Mouse (Mus musculus): ENCODE measurements around the gene Vmn1r112. TPM values are rescaled to one million over a fixed set of nuclear protein-coding genes. Genes with fewer than 3 reads are reported as not detected.
"Not testable (repeated sequence)": the region's sequence is repeated elsewhere in the genome, so short reads cannot be mapped to it uniquely, and the experiment has no call there.

Vmn1r112 gene
- not detected for total RNA-seq (2018; cell fraction: chromatin; rRNA removed)
- not detected for total RNA-seq (2018; cell fraction: cytosol; rRNA removed)
- total RNA-seq (2018; cell fraction: nucleus; rRNA removed): not detected
- polyA plus RNA-seq (2018): not detected in 3 replicates

GRCm38 (mm10) chr7:20770885-20771284 is at the start of gene Vmn1r112:
Gene Vmn1r112, plus strand, starts transcription at chr7:20771185.
- not testable (repeated sequence) for H3K79me2 ChIP-seq (ENCODE audit: inconsistent target); H3K36me3 ChIP-seq (ENCODE audit: inconsistent target); H3K4me3 ChIP-seq (ENCODE audit: inconsistent target); H3K27ac ChIP-seq
- no CpG with 5 or more reads among the region's 3 CpGs for WGBS (ENCODE audit: missing documents)

- H3K4me3 ChIP-seq (ENCODE audit: inconsistent target); H3K79me2 ChIP-seq (ENCODE audit: inconsistent target); H3K36me3 ChIP-seq (ENCODE audit: inconsistent target); H3K27ac ChIP-seq: not testable (repeated sequence)
- no CpG with 5 or more reads among the region's 1 CpGs for WGBS (ENCODE audit: missing documents)
Measured at GRCm38 (mm10) chr7:20730524-20730923, 40.5 kb upstream of the Vmn1r112 start, which contains the start of gene Gm10668. Gene Gm10668, minus strand, starts transcription at chr7:20730624.

- not testable (repeated sequence) for H3K79me2 ChIP-seq (ENCODE audit: inconsistent target)
- 70% methylated on average over 2 of the region's 2 CpGs for WGBS (ENCODE audit: missing documents)
Measured at GRCm38 (mm10) chr7:20786985-20787384, 16.0 kb downstream of the Vmn1r112 start, which contains the start of gene Vmn1r113. Gene Vmn1r113, plus strand, starts transcription at chr7:20787285.

GRCm38 (mm10) chr7:20812086-20812485 is 41.1 kb downstream of the Vmn1r112 start, which contains the start of gene Vmn1r114:
Gene Vmn1r114, minus strand, starts transcription at chr7:20812186.
- H3K79me2 ChIP-seq (ENCODE audit: inconsistent target); H3K4me3 ChIP-seq (ENCODE audit: inconsistent target); H3K36me3 ChIP-seq (ENCODE audit: inconsistent target); H3K27ac ChIP-seq: not testable (repeated sequence)
- WGBS (ENCODE audit: missing documents): no CpG with 5 or more reads among the region's 5 CpGs

More at GRCm38 (mm10) chr7:20786985-20787384, 16.0 kb downstream of the Vmn1r112 start, which contains the start of gene Vmn1r113:
- not testable (repeated sequence) for H3K4me3 ChIP-seq (ENCODE audit: inconsistent target); H3K36me3 ChIP-seq (ENCODE audit: inconsistent target); H3K27ac ChIP-seq

Other genes with a start within 250 kb of the Vmn1r112 start
- gene Vmn1r104, start 237.3 kb upstream of the Vmn1r112 start, polyA plus RNA-seq (2018): not detected in 3 replicates
- gene Gm5726, start 225.4 kb upstream of the Vmn1r112 start, polyA plus RNA-seq (2018): not detected in 3 replicates
- gene Gm4141, start 194.9 kb upstream of the Vmn1r112 start, polyA plus RNA-seq (2018): not detected in 3 replicates
- gene Gm4513, start 172.2 kb upstream of the Vmn1r112 start, polyA plus RNA-seq (2018): not detected in 3 replicates
- not detected in 3 replicates for gene Vmn1r107, start 102.3 kb upstream of the Vmn1r112 start, polyA plus RNA-seq (2018)
- gene Vmn1r111, start 68.0 kb upstream of the Vmn1r112 start, polyA plus RNA-seq (2018): not detected in 3 replicates
- gene Gm10668, start 40.6 kb upstream of the Vmn1r112 start, polyA plus RNA-seq (2018): not detected in 3 replicates
- gene Vmn1r113, start 16.1 kb downstream of the Vmn1r112 start, polyA plus RNA-seq (2018): not detected in 3 replicates
- gene Vmn1r114, start 41.0 kb downstream of the Vmn1r112 start, polyA plus RNA-seq (2018): not detected in 3 replicates
- not detected in 3 replicates for gene Vmn1r115, start 73.8 kb downstream of the Vmn1r112 start, polyA plus RNA-seq (2018)
- not detected in 3 replicates for gene Vmn1r116, start 101.1 kb downstream of the Vmn1r112 start, polyA plus RNA-seq (2018)
- not detected in 3 replicates for gene Vmn1r117, start 112.9 kb downstream of the Vmn1r112 start, polyA plus RNA-seq (2018)
- gene Vmn1r118, start 141.2 kb downstream of the Vmn1r112 start, polyA plus RNA-seq (2018): not detected in 3 replicates
- gene Vmn1r119, start 241.3 kb downstream of the Vmn1r112 start, polyA plus RNA-seq (2018): not detected in 3 replicates